Mouse (Mus musculus): ENCODE data around the gene Adgrl2. TPM values are rescaled to one million over a fixed set of nuclear protein-coding genes. Genes with fewer than 3 reads are reported as not detected.

The Adgrl2 gene
- total RNA-seq, 1 experiment: 36.6 TPM

DNA sequence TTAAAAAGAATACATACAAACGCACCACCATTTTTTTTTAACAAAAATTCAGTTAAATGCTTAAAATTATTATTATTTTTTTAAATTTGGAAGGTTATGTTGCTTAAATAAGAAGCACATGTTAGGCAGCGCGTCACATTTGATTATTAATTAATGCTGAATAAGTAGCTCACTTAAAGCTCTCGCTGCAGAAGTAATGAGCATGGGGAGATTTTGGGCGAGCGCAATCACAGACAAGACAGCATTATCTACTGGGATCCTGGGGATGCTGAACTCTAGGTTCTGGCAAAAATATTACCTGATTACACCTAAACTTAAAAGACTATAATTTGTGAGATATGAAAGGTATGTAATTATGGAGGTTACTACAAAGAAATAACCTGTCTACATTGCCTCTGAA is 77.8 kb downstream of the Adgrl2 start:
- H3K9me3 ChIP-seq (ENCODE audit: control insufficient read depth, insufficient read depth, low read depth, low read length): no peaks in the 10 kb centered on the region
- H3K27ac ChIP-seq (ENCODE audit: insufficient read depth, low read depth, low read length, poor library complexity, severe bottlenecking): no peak overlapping the region
- DNase-seq (ENCODE audit: low read depth, low spot score): no peak
- no peak overlapping the region for H3K9ac ChIP-seq (ENCODE audit: insufficient read depth, low read depth, low read length, poor library complexity, severe bottlenecking)
- H3K4me3 ChIP-seq (ENCODE audit: insufficient read depth in 1 of 2, low read depth in 1 of 2, low read length in 2 of 2, poor library complexity in 1 of 2, severe bottlenecking in 1 of 2): no peak overlapping the region
- in situ Hi-C loops (cut with MboI; ENCODE audit: low sequenced_read_pairs in 2 of 2, unreplicated experiment in 2 of 2): no loop called here
- no peaks in the 10 kb centered on the region for H3K4me1 ChIP-seq (ENCODE audit: control insufficient read depth in 2 of 2, insufficient read depth in 2 of 2, low read length in 2 of 2, poor library complexity in 1 of 2)
- TF ChIP-seq ZC3H11A (IDR thresholded peaks at IDR 0.05; ENCODE audit: borderline replicate concordance, low read depth, low read length) (no peak), ZNF384 (IDR thresholded peaks at IDR 0.05; ENCODE audit: low read depth, low read length) (no peak), HCFC1 (IDR thresholded peaks at IDR 0.05; ENCODE audit: borderline replicate concordance, insufficient read depth, low read length) (no peak), MAFK (IDR thresholded peaks at IDR 0.05; ENCODE audit: insufficient read depth, low read depth, low read length) (no peak), CHD2 (IDR thresholded peaks at IDR 0.05; ENCODE audit: low read depth, low read length) (no peak)
- no peaks in the 10 kb centered on the region for H3K36me3 ChIP-seq (ENCODE audit: control insufficient read depth, insufficient read depth, low read length, poor library complexity, severe bottlenecking)

- Histone ChIP-seq H3K27ac (ENCODE audit: insufficient read depth, low read depth, low read length, poor library complexity, severe bottlenecking) (no peak overlapping the region), H3K4me3 (ENCODE audit: insufficient read depth in 1 of 2, low read depth in 1 of 2, low read length in 2 of 2, poor library complexity in 1 of 2, severe bottlenecking in 1 of 2) (no peak overlapping the region), H3K4me1 (ENCODE audit: control insufficient read depth in 2 of 2, insufficient read depth in 2 of 2, low read length in 2 of 2, poor library complexity in 1 of 2) (peaks cover 0 to 2% of the 10 kb centered on the region in 2 experiments; a peak in 1 of 4 replicates), H3K9me3 (ENCODE audit: control insufficient read depth, insufficient read depth, low read depth, low read length) (no peaks in the 10 kb centered on the region), H3K9ac (ENCODE audit: insufficient read depth, low read depth, low read length, poor library complexity, severe bottlenecking) (no peak overlapping the region), H3K36me3 (ENCODE audit: control insufficient read depth, insufficient read depth, low read length, poor library complexity, severe bottlenecking) (no peaks in the 10 kb centered on the region)
- DNase-seq (ENCODE audit: low read depth, low spot score): no peak
- in situ Hi-C loops (cut with MboI; ENCODE audit: low sequenced_read_pairs in 2 of 2, unreplicated experiment in 2 of 2): no loop called here
- TF ChIP-seq CHD2 (IDR thresholded peaks at IDR 0.05; ENCODE audit: low read depth, low read length): no peak
- TF ChIP-seq HCFC1 (IDR thresholded peaks at IDR 0.05; ENCODE audit: borderline replicate concordance, insufficient read depth, low read length): no peak
- no peak for TF ChIP-seq ZNF384 (IDR thresholded peaks at IDR 0.05; ENCODE audit: low read depth, low read length)
- no peak for TF ChIP-seq ZC3H11A (IDR thresholded peaks at IDR 0.05; ENCODE audit: borderline replicate concordance, low read depth, low read length)
- TF ChIP-seq MAFK (IDR thresholded peaks at IDR 0.05; ENCODE audit: insufficient read depth, low read depth, low read length): no peak
Measured at GRCm38 (mm10) chr3:148907873-148908272, 82.5 kb downstream of the Adgrl2 start.

- no peaks in the 10 kb centered on the region for H3K9me3 ChIP-seq (ENCODE audit: control insufficient read depth, insufficient read depth, low read depth, low read length)
- H3K4me1 ChIP-seq (ENCODE audit: control insufficient read depth in 2 of 2, insufficient read depth in 2 of 2, low read length in 2 of 2, poor library complexity in 1 of 2): peaks cover 0 to 2% of the 10 kb centered on the region in 2 experiments; a peak in 1 of 4 replicates
- in situ Hi-C loops (cut with MboI; ENCODE audit: low sequenced_read_pairs in 2 of 2, unreplicated experiment in 2 of 2): no loop called here
- no peaks in the 10 kb centered on the region for H3K36me3 ChIP-seq (ENCODE audit: control insufficient read depth, insufficient read depth, low read length, poor library complexity, severe bottlenecking)
- H3K4me3 ChIP-seq (ENCODE audit: insufficient read depth in 1 of 2, low read depth in 1 of 2, low read length in 2 of 2, poor library complexity in 1 of 2, severe bottlenecking in 1 of 2): no peak overlapping the region
- no peak for DNase-seq (ENCODE audit: low read depth, low spot score)
- TF ChIP-seq HCFC1 (IDR thresholded peaks at IDR 0.05; ENCODE audit: borderline replicate concordance, insufficient read depth, low read length) (no peak), MAFK (IDR thresholded peaks at IDR 0.05; ENCODE audit: insufficient read depth, low read depth, low read length) (no peak), ZNF384 (IDR thresholded peaks at IDR 0.05; ENCODE audit: low read depth, low read length) (no peak), ZC3H11A (IDR thresholded peaks at IDR 0.05; ENCODE audit: borderline replicate concordance, low read depth, low read length) (no peak), CHD2 (IDR thresholded peaks at IDR 0.05; ENCODE audit: low read depth, low read length) (no peak)
- no peak overlapping the region for H3K27ac ChIP-seq (ENCODE audit: insufficient read depth, low read depth, low read length, poor library complexity, severe bottlenecking)
- H3K9ac ChIP-seq (ENCODE audit: insufficient read depth, low read depth, low read length, poor library complexity, severe bottlenecking): no peak overlapping the region
Measured at GRCm38 (mm10) chr3:148907024-148907778, 83.2 kb downstream of the Adgrl2 start.

DNA sequence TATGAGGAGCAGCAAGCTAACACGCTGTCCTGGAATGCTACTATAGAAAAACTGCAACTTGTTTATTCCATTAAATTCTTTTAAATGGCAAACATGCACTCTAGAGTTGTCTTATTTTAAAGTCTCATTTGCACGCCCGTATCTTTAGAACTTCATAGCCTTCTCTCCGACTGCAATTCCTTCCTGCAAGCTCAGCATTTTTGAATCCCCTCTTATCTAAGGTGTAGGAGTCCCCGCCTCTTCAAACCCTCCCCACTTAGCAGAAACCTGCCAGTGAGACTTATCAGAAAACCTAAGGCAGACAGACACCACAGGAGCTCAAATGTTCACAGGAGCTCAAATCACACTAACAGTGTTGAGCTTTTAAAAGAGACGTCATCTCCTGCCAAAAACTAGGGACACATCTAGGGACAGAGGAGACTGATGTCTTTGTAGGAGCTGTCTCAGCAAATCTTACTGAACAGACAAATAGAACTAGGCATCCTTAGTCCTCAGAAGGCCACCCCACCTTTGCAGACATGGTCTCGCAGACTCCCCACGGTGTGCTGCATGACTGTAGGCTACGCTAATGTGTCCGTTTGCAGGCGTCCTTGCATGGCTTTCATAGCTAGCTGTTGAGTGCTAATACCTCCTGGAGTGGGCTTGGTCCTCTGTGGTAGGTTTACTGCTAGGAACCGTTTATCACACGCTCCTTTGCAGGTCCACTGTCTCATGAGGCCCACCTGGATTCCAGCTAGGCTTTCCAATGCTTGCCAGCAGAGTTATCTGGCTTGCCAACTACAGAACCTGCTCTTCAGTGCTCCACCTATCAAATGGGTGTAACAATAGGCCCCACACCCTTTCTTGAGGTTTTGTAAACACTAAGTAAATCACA is 84.2 kb downstream of the Adgrl2 start:
- no peaks in the 10 kb centered on the region for H3K9me3 ChIP-seq (ENCODE audit: control insufficient read depth, insufficient read depth, low read depth, low read length)
- H3K4me1 ChIP-seq (ENCODE audit: control insufficient read depth in 2 of 2, insufficient read depth in 2 of 2, low read length in 2 of 2, poor library complexity in 1 of 2): peaks cover 0 to 2% of the 10 kb centered on the region in 2 experiments; a peak in 1 of 4 replicates
- peak; percentile 84 for TF ChIP-seq MAFK (IDR thresholded peaks at IDR 0.05; ENCODE audit: insufficient read depth, low read depth, low read length)
- no peak for TF ChIP-seq ZC3H11A (IDR thresholded peaks at IDR 0.05; ENCODE audit: borderline replicate concordance, low read depth, low read length)
- DNase-seq (ENCODE audit: low read depth, low spot score): no peak
- in situ Hi-C loops (cut with MboI; ENCODE audit: low sequenced_read_pairs in 2 of 2, unreplicated experiment in 2 of 2): no loop called here
- no peak overlapping the region for H3K27ac ChIP-seq (ENCODE audit: insufficient read depth, low read depth, low read length, poor library complexity, severe bottlenecking)
- no peaks in the 10 kb centered on the region for H3K36me3 ChIP-seq (ENCODE audit: control insufficient read depth, insufficient read depth, low read length, poor library complexity, severe bottlenecking)
- no peak overlapping the region for H3K4me3 ChIP-seq (ENCODE audit: insufficient read depth in 1 of 2, low read depth in 1 of 2, low read length in 2 of 2, poor library complexity in 1 of 2, severe bottlenecking in 1 of 2)
- H3K9ac ChIP-seq (ENCODE audit: insufficient read depth, low read depth, low read length, poor library complexity, severe bottlenecking): no peak overlapping the region

Data from ES-E14 (cell line).